Mouse (Mus musculus) thymus, adult 2 months (tissue): Measurements from ENCODE around the gene Slc5a6.
"Not testable (repeated sequence)": the region's sequence is repeated elsewhere in the genome, so short reads cannot be mapped to it uniquely, and the experiment has no call there.

Experiments
- CTCF ChIP-seq: fragments of 200-500 bp; IDR thresholded peaks from 2 replicates; pipeline ENCODE4 v1.5.1; 2012; ENCODE audit warnings: mild to moderate bottlenecking, control low read depth, low read length, moderate library complexity, borderline replicate concordance; ENCODE audit not compliant: control insufficient read depth, poor library complexity, insufficient read depth; ENCODE audit errors: extremely low read depth
- POLR2A ChIP-seq: fragments of 200-500 bp; IDR thresholded peaks from 2 replicates; pipeline ENCODE4 v1.6.1; 2012; ENCODE audit warnings: mild to moderate bottlenecking, low read length, control low read depth, moderate library complexity; ENCODE audit not compliant: control insufficient read depth, poor library complexity, insufficient read depth; ENCODE audit errors: extremely low read depth

GRCm38 (mm10) chr5:31053728-31054127 is 5.0 kb upstream of the Slc5a6 start:
- not testable (repeated sequence) for TF ChIP-seq CTCF, POLR2A
